Mouse (Mus musculus) hindbrain, embryonic 13.5 days (tissue): ENCODE results near the gene Kcnn3. TPM values are rescaled to one million over a fixed set of nuclear protein-coding genes. Genes with fewer than 3 reads are reported as not detected.

Experiments
- ATAC-seq: fragments of 200-750 bp; cut with Nextera tagmentation; 2 replicates; pipeline ENCODE4 v1.8.0; 2017; ENCODE audit warnings: moderate TSS enrichment; ENCODE audit not compliant: low FRiP score
- H3K27ac ChIP-seq: fragments of 300-500 bp; sonication (generic); 2 replicates; pipeline ENCODE4 v1.5.1; 2015; ENCODE audit warnings: inconsistent platforms, mild to moderate bottlenecking, moderate library complexity
- H3K27me3 ChIP-seq: fragments of 300-500 bp; sonication (generic); 2 replicates; pipeline ENCODE4 v1.6.1; 2015; ENCODE audit warnings: mild to moderate bottlenecking, inconsistent platforms
- H3K36me3 ChIP-seq: fragments of 300-500 bp; sonication (generic); 2 replicates; pipeline ENCODE4 v1.6.1; 2015; ENCODE audit warnings: mild to moderate bottlenecking, inconsistent platforms
- H3K4me1 ChIP-seq: fragments of 300-500 bp; sonication (generic); replicated peaks from 2 replicates; pipeline ENCODE4 v1.6.1; 2015; ENCODE audit warnings: inconsistent platforms
- H3K4me2 ChIP-seq: fragments of 300-500 bp; sonication (generic); 2 replicates; pipeline ENCODE4 v1.6.1; 2015; ENCODE audit warnings: inconsistent platforms, mild to moderate bottlenecking, moderate library complexity
- H3K4me3 ChIP-seq: fragments of 300-500 bp; sonication (generic); 2 replicates; pipeline ENCODE4 v1.5.1; 2015; ENCODE audit warnings: mild to moderate bottlenecking, inconsistent platforms
- H3K9ac ChIP-seq: fragments of 300-500 bp; sonication (generic); 2 replicates; pipeline ENCODE4 v1.6.1; 2015; ENCODE audit warnings: mild to moderate bottlenecking, inconsistent platforms
- H3K9me3 ChIP-seq: fragments of 300-500 bp; sonication (generic); 2 replicates; pipeline ENCODE4 v1.6.1; 2016; ENCODE audit warnings: inconsistent platforms
- WGBS: fragments of 180-500 bp; shearing (Covaris S2); methylation state at CpG from one replicate; pipeline ENCODE4 v1.1.7; 2015; 5-methylcytosine and 5-hydroxymethylcytosine counted together
- polyA plus RNA-seq: library from polyadenylated mRNA; unstranded; fragments of >200 nt; fragmentation: Nextera tagmentation; extraction: Ambion mirVana; gene quantifications from 2 replicates; pipeline ENCODE4 v1.2.1, GENCODE M21; 2015

Kcnn3 gene
- polyA plus RNA-seq, 1 experiment from 2014 or later: 6.6 TPM

GRCm38 (mm10) chr3:89494630-89495029, 25.3 kb upstream of the Kcnn3 start:
- Histone ChIP-seq H3K9me3 (no peaks in the 10 kb centered on the region), H3K27me3 (no peaks in the 10 kb centered on the region), H3K4me1 (peaks cover 9% of the 10 kb centered on the region), H3K27ac (no peak overlapping the region), H3K9ac (no peak overlapping the region), H3K36me3 (no peaks in the 10 kb centered on the region), H3K4me2 (no peak overlapping the region), H3K4me3 (no peak overlapping the region)
- ATAC-seq: no peak
- 89% methylated on average over 5 of the region's 5 CpGs for WGBS

GRCm38 (mm10) chr3:89496366-89496765, 23.6 kb upstream of the Kcnn3 start:
- Histone ChIP-seq H3K27me3 (no peaks in the 10 kb centered on the region), H3K4me1 (peaks cover 9% of the 10 kb centered on the region), H3K27ac (no peak overlapping the region), H3K4me2 (no peak overlapping the region), H3K9ac (no peak overlapping the region), H3K4me3 (no peak overlapping the region), H3K36me3 (no peaks in the 10 kb centered on the region), H3K9me3 (no peaks in the 10 kb centered on the region)
- ATAC-seq: no peak
- 75% methylated on average over 3 of the region's 3 CpGs for WGBS

- H3K9ac ChIP-seq: no peak overlapping the region
- WGBS: 58% methylated on average over 7 of the region's 7 CpGs
- no peaks in the 10 kb centered on the region for H3K27me3 ChIP-seq
- no peaks in the 10 kb centered on the region for H3K36me3 ChIP-seq
- H3K4me3 ChIP-seq: no peak overlapping the region
- no peak for ATAC-seq
- no peak overlapping the region for H3K4me2 ChIP-seq
- no peaks in the 10 kb centered on the region for H3K4me1 ChIP-seq
- H3K9me3 ChIP-seq: no peaks in the 10 kb centered on the region
- no peak overlapping the region for H3K27ac ChIP-seq
These were observed 20.3 kb upstream of the Kcnn3 start for GRCm38 (mm10) chr3:89499696-89500095.

GRCm38 (mm10) chr3:89501486-89501885, 18.5 kb upstream of the Kcnn3 start:
- Histone ChIP-seq H3K36me3 (no peaks in the 10 kb centered on the region), H3K4me2 (no peak overlapping the region), H3K9ac (no peak overlapping the region), H3K4me3 (no peak overlapping the region), H3K4me1 (no peaks in the 10 kb centered on the region), H3K9me3 (no peaks in the 10 kb centered on the region), H3K27me3 (no peaks in the 10 kb centered on the region), H3K27ac (no peak overlapping the region)
- no peak for ATAC-seq

- 87% methylated on average over 7 of the region's 7 CpGs for WGBS
- Histone ChIP-seq H3K36me3 (no peaks in the 10 kb centered on the region), H3K27me3 (0 out of 2 replicates have a peak, but pooled peaks cover 6% of the 10 kb centered on the region), H3K4me1 (no peaks in the 10 kb centered on the region), H3K27ac (no peak overlapping the region), H3K4me3 (no peak overlapping the region), H3K9ac (no peak overlapping the region), H3K4me2 (no peak overlapping the region), H3K9me3 (no peaks in the 10 kb centered on the region)
- no peak for ATAC-seq
These were observed 17.4 kb upstream of the Kcnn3 start for GRCm38 (mm10) chr3:89502551-89502950.

GRCm38 (mm10) chr3:89508041-89508440, 11.9 kb upstream of the Kcnn3 start:
- H3K27ac ChIP-seq: no peak overlapping the region
- peaks cover 10% of the 10 kb centered on the region for H3K4me1 ChIP-seq
- H3K27me3 ChIP-seq: peaks cover 25% of the 10 kb centered on the region; the same call in 1 of the 2 replicates
- no peak overlapping the region for H3K9ac ChIP-seq
- no peaks in the 10 kb centered on the region for H3K9me3 ChIP-seq
- no peak overlapping the region for H3K4me3 ChIP-seq
- ATAC-seq: no peak
- no peak overlapping the region for H3K4me2 ChIP-seq
- H3K36me3 ChIP-seq: no peaks in the 10 kb centered on the region
- 40% methylated on average over 9 of the region's 9 CpGs for WGBS

GRCm38 (mm10) chr3:89510979-89511378, 9.0 kb upstream of the Kcnn3 start:
- peaks cover 10% of the 10 kb centered on the region for H3K4me1 ChIP-seq
- 24% methylated on average over 4 of the region's 4 CpGs for WGBS
- peak overlapping the region; percentile 56; the same call in 1 of the 2 replicates for H3K27ac ChIP-seq
- H3K4me3 ChIP-seq: no peak overlapping the region
- peak; percentile 46 for ATAC-seq
- peak overlapping the region; percentile 44 for H3K4me2 ChIP-seq
- H3K27me3 ChIP-seq: peaks cover 25% of the 10 kb centered on the region; the same call in 1 of the 2 replicates
- H3K9ac ChIP-seq: peak overlapping the region; percentile 53
- no peaks in the 10 kb centered on the region for H3K9me3 ChIP-seq
- H3K36me3 ChIP-seq: no peaks in the 10 kb centered on the region

GRCm38 (mm10) chr3:89511400-89511799, 8.6 kb upstream of the Kcnn3 start:
- H3K27me3 ChIP-seq: peaks cover 25% of the 10 kb centered on the region; the same call in 1 of the 2 replicates
- peak; percentile 66 for ATAC-seq
- H3K4me3 ChIP-seq: no peak overlapping the region
- peak overlapping the region; percentile 56 for H3K27ac ChIP-seq
- WGBS: 12% methylated on average over 15 of the region's 15 CpGs
- H3K9me3 ChIP-seq: peaks cover 2% of the 10 kb centered on the region; the same call in 1 of the 2 replicates
- H3K36me3 ChIP-seq: no peaks in the 10 kb centered on the region
- peak overlapping the region; percentile 44 for H3K4me2 ChIP-seq
- H3K9ac ChIP-seq: peak overlapping the region; percentile 53
- peaks cover 10% of the 10 kb centered on the region for H3K4me1 ChIP-seq

GRCm38 (mm10) chr3:89512225-89512624, 7.7 kb upstream of the Kcnn3 start:
- ATAC-seq: no peak
- peaks cover 10% of the 10 kb centered on the region for H3K4me1 ChIP-seq
- H3K27ac ChIP-seq: no peak overlapping the region
- 86% methylated on average over 2 of the region's 2 CpGs for WGBS
- peaks cover 10% of the 10 kb centered on the region; the same call in 1 of the 2 replicates for H3K9me3 ChIP-seq
- H3K9ac ChIP-seq: no peak overlapping the region
- H3K4me2 ChIP-seq: no peak overlapping the region
- peaks cover 20% of the 10 kb centered on the region; the same call in 1 of the 2 replicates for H3K27me3 ChIP-seq
- no peaks in the 10 kb centered on the region for H3K36me3 ChIP-seq
- no peak overlapping the region for H3K4me3 ChIP-seq

- WGBS: 74% methylated on average over 11 of the region's 11 CpGs
- Histone ChIP-seq H3K36me3 (no peaks in the 10 kb centered on the region), H3K4me1 (peaks cover 18% of the 10 kb centered on the region), H3K4me2 (no peak overlapping the region), H3K27ac (no peak overlapping the region), H3K27me3 (peaks cover 11% of the 10 kb centered on the region; the same call in 1 of the 2 replicates), H3K9me3 (peaks cover 10% of the 10 kb centered on the region; the same call in 1 of the 2 replicates), H3K9ac (no peak overlapping the region), H3K4me3 (no peak overlapping the region)
- no peak for ATAC-seq
These were observed 4.5 kb upstream of the Kcnn3 start for GRCm38 (mm10) chr3:89515444-89515843.

GRCm38 (mm10) chr3:89516321-89516720, 3.6 kb upstream of the Kcnn3 start:
- peaks cover 10% of the 10 kb centered on the region; the same call in 1 of the 2 replicates for H3K9me3 ChIP-seq
- H3K4me2 ChIP-seq: no peak overlapping the region
- peaks cover 7% of the 10 kb centered on the region for H3K27me3 ChIP-seq
- H3K27ac ChIP-seq: no peak overlapping the region
- H3K4me1 ChIP-seq: peaks cover 24% of the 10 kb centered on the region
- 92% methylated on average over 5 of the region's 5 CpGs for WGBS
- H3K9ac ChIP-seq: no peak overlapping the region
- no peak for ATAC-seq
- H3K36me3 ChIP-seq: no peaks in the 10 kb centered on the region
- no peak overlapping the region for H3K4me3 ChIP-seq

GRCm38 (mm10) chr3:89520618-89521502, 896 bp downstream of the Kcnn3 start:
- Histone ChIP-seq H3K9me3 (peaks cover 10% of the 10 kb centered on the region; the same call in 1 of the 2 replicates), H3K36me3 (no peaks in the 10 kb centered on the region), H3K9ac (peak overlapping the region; percentile 75), H3K4me1 (peaks cover 62% of the 10 kb centered on the region), H3K4me2 (peak overlapping the region; percentile 87), H3K4me3 (peak overlapping the region; percentile 50), H3K27ac (peak overlapping the region; percentile 69), H3K27me3 (peaks cover 30% of the 10 kb centered on the region)
- ATAC-seq: peak; percentile 22
- 3% methylated on average over 25 of the region's 25 CpGs for WGBS
